Mouse (Mus musculus) mammary gland, adult 2 months (tissue): ENCODE data around the gene Gm10061. TPM values are rescaled to one million over a fixed set of nuclear protein-coding genes. Genes with fewer than 3 reads are reported as not detected.

ENCODE experiments used
- polyA plus RNA-seq: library from polyadenylated mRNA; depleted of rRNA; stranded (reverse); fragments of >200 nt; gene quantifications from 2 replicates; pipeline ENCODE4 v1.2.3, GENCODE M21; 2012; ENCODE audit warnings: low replicate concordance; rRNA removed

Gene Gm10061
- not detected in 2 replicates for polyA plus RNA-seq

GRCm38 (mm10) chr16:89150786-89151185, at the start of gene Gm10061:
Gm10061 (plus strand) TSS chr16:89151086.

GRCm38 (mm10) chr16:89140551-89140950, 10.3 kb upstream of the Gm10061 start, which contains the start of gene Gm6358:
Gm6358 (plus strand) TSS chr16:89140851.

DNA sequence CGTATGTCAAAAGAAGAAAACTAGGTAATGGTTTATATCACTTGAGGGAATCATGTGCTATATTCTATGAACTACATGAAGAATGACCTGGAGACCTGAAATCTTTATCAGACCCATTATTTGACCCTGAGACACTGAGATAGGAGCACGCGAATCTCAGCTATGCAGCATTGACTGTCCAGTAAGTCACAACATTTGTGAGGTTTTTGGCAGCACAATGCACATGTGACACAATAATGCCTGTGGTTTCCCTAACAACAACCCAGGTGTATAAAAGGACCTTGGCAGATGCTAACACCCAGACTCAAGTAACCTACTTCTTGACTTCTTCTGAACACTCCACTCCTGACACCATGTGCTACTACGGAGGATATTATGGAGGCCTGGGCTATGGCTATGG, 6.8 kb downstream of the Gm10061 start, which contains the start of gene Gm9789:
Gene Gm9789, plus strand, starts transcription at position 301 of the 400 bp plus-strand sequence.

GRCm38 (mm10) chr16:89169190-89169589, 18.3 kb downstream of the Gm10061 start, which contains the start of gene Gm7735:
Gm7735 (plus strand) TSS chr16:89169490.

GRCm38 (mm10) chr16:89174435-89174834, 23.5 kb downstream of the Gm10061 start, which contains the start of gene 1110057P08Rik:
1110057P08Rik (plus strand) TSS chr16:89174735.

Other genes with a start within 250 kb of the Gm10061 start
- not detected in 2 replicates for gene Krtap19-9b, start 218.8 kb upstream of the Gm10061 start, polyA plus RNA-seq
- not detected in 2 replicates for gene Krtap16-3, start 188.2 kb upstream of the Gm10061 start, polyA plus RNA-seq
- not detected in 2 replicates for gene Krtap22-2, start 140.3 kb upstream of the Gm10061 start, polyA plus RNA-seq
- gene Gm10229, start 135.8 kb upstream of the Gm10061 start, polyA plus RNA-seq: not detected in 2 replicates
- not detected in 2 replicates for gene Krtap6-1, start 119.4 kb upstream of the Gm10061 start, polyA plus RNA-seq
- not detected in 2 replicates for gene Gm10228, start 109.6 kb upstream of the Gm10061 start, polyA plus RNA-seq
- gene Krtap6-5, start 103.2 kb upstream of the Gm10061 start, polyA plus RNA-seq: not detected in 2 replicates
- gene 1110025L11Rik, start 87.1 kb upstream of the Gm10061 start, polyA plus RNA-seq: not detected in 2 replicates
- not detected in 2 replicates for gene Krtap6-3, start 67.1 kb upstream of the Gm10061 start, polyA plus RNA-seq
- not detected in 2 replicates for gene Gm6358, start 10.2 kb upstream of the Gm10061 start, polyA plus RNA-seq
- not detected in 2 replicates for gene Gm9789, start 6.9 kb downstream of the Gm10061 start, polyA plus RNA-seq
- gene Gm7735, start 18.4 kb downstream of the Gm10061 start, polyA plus RNA-seq: not detected in 2 replicates
- not detected in 2 replicates for gene 1110057P08Rik, start 23.6 kb downstream of the Gm10061 start, polyA plus RNA-seq
- not detected in 2 replicates for gene Krtap20-2, start 54.8 kb downstream of the Gm10061 start, polyA plus RNA-seq